Mouse (Mus musculus) forebrain, embryonic 14.5 days (tissue): ENCODE data around the gene Mageb16. TPM values are rescaled to one million over a fixed set of nuclear protein-coding genes. Genes with fewer than 3 reads are reported as not detected.

Experiments
- ATAC-seq: fragments of 200-750 bp; cut with Nextera tagmentation; 2 replicates; pipeline ENCODE4 v1.8.0; 2017; ENCODE audit warnings: mild to moderate bottlenecking, moderate library complexity
- DNase-seq: peaks from one replicate; pipeline ENCODE4 v3.0.0-alpha.2; 2015; ENCODE audit warnings: low spot score
- H3K27ac ChIP-seq: fragments of 300-500 bp; sonication (generic); 2 replicates; pipeline ENCODE4 v1.5.1; 2014; ENCODE audit warnings: low read depth, mild to moderate bottlenecking, control low read depth, low read length, moderate library complexity
- H3K27me3 ChIP-seq: fragments of 300-500 bp; sonication (generic); replicated peaks from 2 replicates; pipeline ENCODE4 v1.6.1; 2014; ENCODE audit warnings: low read length, control low read depth, mixed read lengths; ENCODE audit not compliant: control insufficient read depth, insufficient read depth
- H3K36me3 ChIP-seq: fragments of 300-500 bp; sonication (generic); 2 replicates; pipeline ENCODE4 v1.6.1; 2014; ENCODE audit warnings: low read length, control low read depth; ENCODE audit not compliant: control insufficient read depth, insufficient read depth
- H3K4me1 ChIP-seq: fragments of 300-500 bp; sonication (generic); 2 replicates; pipeline ENCODE4 v1.6.1; 2014; ENCODE audit warnings: antibody characterized with exemption, low read length, control low read depth; ENCODE audit not compliant: control insufficient read depth, insufficient read depth
- H3K4me2 ChIP-seq: fragments of 300-500 bp; sonication (generic); 2 replicates; pipeline ENCODE4 v1.6.1; 2014; ENCODE audit warnings: mild to moderate bottlenecking, control low read depth, low read length
- H3K4me3 ChIP-seq: fragments of 300-500 bp; sonication (generic); 2 replicates; pipeline ENCODE4 v1.5.1; 2014; ENCODE audit warnings: low read depth, low read length, control low read depth
- H3K9ac ChIP-seq: fragments of 300-500 bp; sonication (generic); 2 replicates; pipeline ENCODE4 v1.6.1; 2014; ENCODE audit warnings: mild to moderate bottlenecking, low read length, control low read depth, moderate library complexity
- H3K9me3 ChIP-seq: fragments of 300-500 bp; sonication (generic); replicated peaks from 2 replicates; pipeline ENCODE4 v1.6.1; 2016; ENCODE audit warnings: low read length, control low read depth, mixed read lengths; ENCODE audit not compliant: control insufficient read depth
- WGBS: fragments of 180-500 bp; shearing (Covaris S2); extraction: QIAGEN DNeasy Blood & Tissue Kit; methylation state at CpG from one replicate; pipeline ENCODE4 v1.1.7; 2014; 5-methylcytosine and 5-hydroxymethylcytosine counted together
- polyA plus RNA-seq: library from polyadenylated mRNA; unstranded; fragments of >200 nt; fragmentation: Nextera tagmentation; extraction: Ambion mirVana; gene quantifications from 2 replicates; pipeline ENCODE4 v1.2.1, GENCODE M21; 2014

The Mageb16 gene
- polyA plus RNA-seq: 0.10 TPM in 1 of 2 replicates, not detected in the other

DNA sequence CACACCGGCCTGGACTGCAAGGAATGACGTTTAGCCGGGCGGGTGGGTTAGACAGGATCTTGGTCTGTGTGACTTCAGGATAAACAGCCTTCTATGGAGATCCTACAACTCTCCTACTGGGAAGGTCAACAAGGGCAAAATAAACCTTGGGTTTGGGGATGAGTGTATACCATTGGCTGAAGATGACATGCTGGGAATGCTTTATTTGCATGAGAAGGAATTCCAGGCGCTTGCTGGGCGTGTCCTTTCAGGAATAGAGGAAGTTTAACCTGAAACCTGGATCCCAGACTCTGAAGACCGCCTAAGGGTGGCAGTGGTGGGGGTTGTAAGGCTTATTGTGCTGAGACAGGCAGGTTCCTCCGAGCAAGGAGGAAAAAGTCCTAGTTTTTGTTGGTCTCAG lies at the start of gene Mageb16:
Mageb16 (minus strand) TSS at position 25 of the 400 bp plus-strand sequence.
- Histone ChIP-seq H3K27ac (no peak within 1 kb of the TSS), H3K9ac (no peak within 1 kb of the TSS)
- 65% methylated on average over 8 of the region's 8 CpGs for WGBS

DNA sequence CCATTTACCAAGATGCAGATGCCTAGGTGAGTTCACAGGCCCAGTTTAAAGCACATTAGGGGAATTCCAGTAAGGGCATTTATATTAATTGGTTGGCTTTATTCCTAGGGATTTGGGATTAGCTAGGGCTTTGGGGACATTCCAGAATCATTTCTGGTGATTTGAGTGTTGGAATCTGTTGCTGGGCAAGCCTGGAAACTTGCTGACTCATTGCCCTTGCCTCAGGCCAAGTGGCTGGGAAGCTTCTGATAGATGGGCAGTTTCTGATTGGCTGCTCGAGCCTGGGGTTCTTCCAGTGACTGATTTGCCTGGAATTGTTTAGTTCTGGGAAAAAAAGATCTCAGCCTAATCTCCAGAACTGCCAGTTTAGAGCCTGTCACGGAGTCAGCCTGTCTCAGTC lies 20.1 kb downstream of the Mageb16 start:
- Histone ChIP-seq H3K9me3 (no peaks in the 10 kb centered on the region), H3K36me3 (no peaks in the 10 kb centered on the region), H3K27me3 (no peaks in the 10 kb centered on the region), H3K4me1 (no peaks in the 10 kb centered on the region), H3K4me2 (no peak overlapping the region), H3K9ac (no peak overlapping the region), H3K27ac (no peak overlapping the region), H3K4me3 (no peak overlapping the region)
- WGBS: 45% methylated on average over 2 of the region's 2 CpGs
- ATAC-seq (no peak), DNase-seq (no peak)

More for the DNA sequence above, at the start of gene Mageb16:
- Histone ChIP-seq H3K4me2 (no peak within 1 kb of the TSS), H3K36me3 (no peaks in the 10 kb centered on the region), H3K27me3 (no peaks in the 10 kb centered on the region), H3K9me3 (no peaks in the 10 kb centered on the region), H3K4me3 (no peak within 1 kb of the TSS), H3K4me1 (no peaks in the 10 kb centered on the region)
- no peak for ATAC-seq
- no peak for DNase-seq

DNA sequence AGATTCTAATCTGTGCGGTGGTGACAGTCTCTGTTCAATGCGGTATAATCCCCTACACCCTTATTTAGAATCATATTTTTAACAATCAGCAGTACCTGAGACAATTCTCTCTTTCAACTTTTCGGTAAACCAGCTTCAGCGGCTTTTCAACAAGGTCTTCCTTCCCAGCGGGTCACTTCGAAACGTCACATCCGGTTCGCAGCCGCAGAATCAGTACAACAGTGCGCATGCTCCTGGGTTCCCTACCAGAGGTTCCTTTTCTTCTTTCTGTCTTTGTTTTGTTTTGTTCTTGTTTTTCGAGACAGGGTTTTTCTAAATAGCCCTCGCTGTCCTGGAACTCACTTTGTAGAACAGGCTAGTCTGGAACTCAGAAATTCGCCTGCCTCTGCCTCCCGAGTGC lies 35.8 kb downstream of the Mageb16 start:
- H3K27me3 ChIP-seq: no peaks in the 10 kb centered on the region
- no peak for DNase-seq
- no peaks in the 10 kb centered on the region for H3K9me3 ChIP-seq
- H3K4me1 ChIP-seq: no peaks in the 10 kb centered on the region
- no peak overlapping the region for H3K4me3 ChIP-seq
- no peaks in the 10 kb centered on the region for H3K36me3 ChIP-seq
- H3K27ac ChIP-seq: no peak overlapping the region
- H3K9ac ChIP-seq: no peak overlapping the region
- ATAC-seq: no peak
- WGBS: 89% methylated on average over 15 of the region's 15 CpGs
- H3K4me2 ChIP-seq: no peak overlapping the region

DNA sequence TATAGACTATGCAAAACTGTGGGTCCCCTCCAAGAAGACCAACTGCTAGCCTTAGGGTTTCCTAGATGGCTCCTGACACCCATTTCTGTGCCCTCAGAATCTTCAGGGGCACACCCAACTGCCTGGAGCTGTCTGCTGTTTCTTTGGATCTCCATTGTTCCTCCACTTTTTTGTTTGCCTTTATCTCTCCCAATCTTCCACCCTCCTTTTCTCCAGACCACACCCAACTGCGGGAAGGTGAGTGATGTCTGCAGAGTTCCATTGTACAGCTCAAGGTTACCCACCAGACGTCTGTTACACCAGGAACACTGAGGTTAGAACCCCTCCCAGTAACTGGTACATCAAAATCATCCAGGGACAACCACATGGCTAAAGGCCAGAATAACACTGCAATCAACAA lies 64.8 kb downstream of the Mageb16 start:
- H3K4me3 ChIP-seq: no peak overlapping the region
- no peak for ATAC-seq
- H3K27me3 ChIP-seq: no peaks in the 10 kb centered on the region
- H3K9ac ChIP-seq: no peak overlapping the region
- no peaks in the 10 kb centered on the region for H3K9me3 ChIP-seq
- H3K27ac ChIP-seq: no peak overlapping the region
- 55% methylated on average over 2 of the region's 2 CpGs for WGBS
- no peak for DNase-seq
- H3K36me3 ChIP-seq: no peaks in the 10 kb centered on the region
- H3K4me2 ChIP-seq: no peak overlapping the region
- H3K4me1 ChIP-seq: no peaks in the 10 kb centered on the region

Other genes starting within 250 kb of the Mageb16 start
- 0.75 and 1.3 TPM in 2 replicates for gene Gm7173, start 154.2 kb downstream of the Mageb16 start, polyA plus RNA-seq